Mouse (Mus musculus): ENCODE measurements at regions not wholly inside any gene's neighbourhood (a gene's known extent, or its start where the extent isn't known, plus 50 kb on each side); places are given as distances from the start of the nearest gene placed in this dataset.

- Histone ChIP-seq H3K9ac (ENCODE audit: low read depth, low read length) (no peak overlapping the region), H3K27ac (no peak overlapping the region), H3K4me3 (no peak overlapping the region), H3K79me2 (replicated peaks; ENCODE audit: control insufficient read depth, insufficient read depth, low read length) (no peaks in the 10 kb centered on the region), H3K36me3 (ENCODE audit: control insufficient read depth, insufficient read depth, low read length) (no peaks in the 10 kb centered on the region), H3K27me3 (ENCODE audit: control insufficient read depth, insufficient read depth, low read length) (no peaks in the 10 kb centered on the region), H3K4me1 (ENCODE audit: control insufficient read depth, insufficient read depth, low read length) (no peaks in the 10 kb centered on the region)
- WGBS, result 76% methylated on average over 4 of the region's 4 CpGs
- DNase-seq, result no peak
- no peak for TF ChIP-seq CTCF (IDR thresholded peaks at IDR 0.05)
- TF ChIP-seq POLR2A (IDR thresholded peaks at IDR 0.05; ENCODE audit: insufficient read depth, low read depth, low read length), result no peak
- TF ChIP-seq EP300 (IDR thresholded peaks at IDR 0.05; ENCODE audit: insufficient read depth, low read depth, low read length), result no peak
- intact Hi-C loops (cut with DNase I), result no loop called here
These were observed 95.7 kb downstream of the Fam84a start for GRCm38 (mm10) chr12:14056116-14056515.

- 81% methylated on average over 1 of the region's 1 CpGs for WGBS
- intact Hi-C loops (cut with DNase I), result no loop called here
- H3K27ac ChIP-seq, result no peak overlapping the region
- no peak overlapping the region for H3K4me3 ChIP-seq
- H3K4me1 ChIP-seq (ENCODE audit: control insufficient read depth, insufficient read depth, low read length), result no peaks in the 10 kb centered on the region
- no peak overlapping the region for H3K9ac ChIP-seq (ENCODE audit: low read depth, low read length)
- no peak for DNase-seq
- TF ChIP-seq CTCF (IDR thresholded peaks at IDR 0.05) (no peak), EP300 (IDR thresholded peaks at IDR 0.05; ENCODE audit: insufficient read depth, low read depth, low read length) (no peak), POLR2A (IDR thresholded peaks at IDR 0.05; ENCODE audit: insufficient read depth, low read depth, low read length) (no peak)
- H3K79me2 ChIP-seq (replicated peaks; ENCODE audit: control insufficient read depth, insufficient read depth, low read length), result no peaks in the 10 kb centered on the region
- H3K36me3 ChIP-seq (ENCODE audit: control insufficient read depth, insufficient read depth, low read length), result no peaks in the 10 kb centered on the region
- no peaks in the 10 kb centered on the region for H3K27me3 ChIP-seq (ENCODE audit: control insufficient read depth, insufficient read depth, low read length)
These were observed 119.5 kb downstream of the Fam84a start for GRCm38 (mm10) chr12:14032363-14032762.

GRCm38 (mm10) chr12:14015271-14015670, 136.6 kb downstream of the Fam84a start:
- Histone ChIP-seq H3K36me3 (ENCODE audit: control insufficient read depth, insufficient read depth, low read length) (no peaks in the 10 kb centered on the region), H3K4me1 (ENCODE audit: control insufficient read depth, insufficient read depth, low read length) (no peaks in the 10 kb centered on the region), H3K9ac (ENCODE audit: low read depth, low read length) (no peak overlapping the region), H3K4me3 (no peak overlapping the region), H3K27me3 (ENCODE audit: control insufficient read depth, insufficient read depth, low read length) (no peaks in the 10 kb centered on the region), H3K79me2 (replicated peaks; ENCODE audit: control insufficient read depth, insufficient read depth, low read length) (no peaks in the 10 kb centered on the region), H3K27ac (no peak overlapping the region)
- peak in 1 of 2 experiments; percentile 4 for DNase-seq
- TF ChIP-seq EP300 (IDR thresholded peaks at IDR 0.05; ENCODE audit: insufficient read depth, low read depth, low read length) (no peak), CTCF (IDR thresholded peaks at IDR 0.05) (no peak)
- intact Hi-C loops (cut with DNase I), result no loop called here

GRCm38 (mm10) chr12:14005991-14006390, 145.9 kb downstream of the Fam84a start:
- H3K27ac ChIP-seq, result no peak overlapping the region
- TF ChIP-seq POLR2A (IDR thresholded peaks at IDR 0.05; ENCODE audit: insufficient read depth, low read depth, low read length) (no peak), CTCF (IDR thresholded peaks at IDR 0.05) (no peak), EP300 (IDR thresholded peaks at IDR 0.05; ENCODE audit: insufficient read depth, low read depth, low read length) (no peak)
- 43% methylated on average over 1 of the region's 1 CpGs for WGBS
- H3K4me3 ChIP-seq, result no peak overlapping the region
- no peak overlapping the region for H3K9ac ChIP-seq (ENCODE audit: low read depth, low read length)
- no peaks in the 10 kb centered on the region for H3K4me1 ChIP-seq (ENCODE audit: control insufficient read depth, insufficient read depth, low read length)
- no peak for DNase-seq
- intact Hi-C loops (cut with DNase I), result no loop called here
- no peaks in the 10 kb centered on the region for H3K36me3 ChIP-seq (ENCODE audit: control insufficient read depth, insufficient read depth, low read length)
- H3K27me3 ChIP-seq (ENCODE audit: control insufficient read depth, insufficient read depth, low read length), result no peaks in the 10 kb centered on the region
- no peaks in the 10 kb centered on the region for H3K79me2 ChIP-seq (replicated peaks; ENCODE audit: control insufficient read depth, insufficient read depth, low read length)

DNA sequence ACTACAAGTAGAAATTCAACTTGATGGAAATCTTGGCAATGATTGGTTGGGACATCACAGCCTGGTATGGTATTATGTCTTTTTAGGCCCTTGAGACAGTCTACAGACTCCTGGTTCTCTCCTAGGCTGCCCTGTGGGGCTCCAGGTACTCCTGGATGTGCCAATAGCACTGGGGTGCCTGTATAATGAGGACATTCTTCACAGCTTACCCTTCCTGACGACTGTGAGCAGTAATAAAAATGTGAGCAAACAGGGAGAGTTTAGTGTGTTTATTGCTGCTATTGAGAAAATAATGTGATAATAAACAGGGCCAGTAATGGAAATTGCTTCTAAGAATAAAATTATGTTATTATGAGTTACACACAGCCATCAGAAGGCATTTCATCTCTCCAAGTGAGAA, 150.2 kb downstream of the Fam84a start:
- DNase-seq, result no peak
- Histone ChIP-seq H3K79me2 (replicated peaks; ENCODE audit: control insufficient read depth, insufficient read depth, low read length) (no peaks in the 10 kb centered on the region), H3K36me3 (ENCODE audit: control insufficient read depth, insufficient read depth, low read length) (no peaks in the 10 kb centered on the region), H3K27me3 (ENCODE audit: control insufficient read depth, insufficient read depth, low read length) (no peaks in the 10 kb centered on the region), H3K27ac (no peak overlapping the region), H3K4me3 (no peak overlapping the region), H3K4me1 (ENCODE audit: control insufficient read depth, insufficient read depth, low read length) (no peaks in the 10 kb centered on the region), H3K9ac (ENCODE audit: low read depth, low read length) (no peak overlapping the region)
- intact Hi-C loops (cut with DNase I), result no loop called here
- WGBS, result 56% methylated on average over 1 of the region's 1 CpGs
- TF ChIP-seq CTCF (IDR thresholded peaks at IDR 0.05), result no peak
- no peak for TF ChIP-seq POLR2A (IDR thresholded peaks at IDR 0.05; ENCODE audit: insufficient read depth, low read depth, low read length)
- no peak for TF ChIP-seq EP300 (IDR thresholded peaks at IDR 0.05; ENCODE audit: insufficient read depth, low read depth, low read length)

DNA sequence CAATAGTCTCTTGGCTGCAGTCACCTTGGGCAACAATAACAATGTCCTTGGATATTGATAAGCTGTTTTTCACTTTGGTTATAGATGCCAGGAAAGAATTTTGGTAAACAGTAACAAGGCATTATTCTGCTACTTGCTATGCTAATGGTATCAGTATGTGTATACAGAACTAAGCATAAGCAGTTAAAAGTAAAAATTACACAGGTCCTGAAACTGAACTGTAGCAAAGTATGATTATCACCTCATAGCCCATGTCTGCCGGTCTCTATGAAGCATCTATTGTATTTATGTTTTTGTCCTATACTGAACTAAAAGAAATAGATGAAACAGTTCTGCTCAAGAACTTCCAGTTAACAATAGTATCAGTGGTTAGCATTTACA, 167.5 kb downstream of the Fam84a start:
- no peak overlapping the region for H3K27ac ChIP-seq
- no peaks in the 10 kb centered on the region for H3K4me1 ChIP-seq (ENCODE audit: control insufficient read depth, insufficient read depth, low read length)
- H3K27me3 ChIP-seq (ENCODE audit: control insufficient read depth, insufficient read depth, low read length), result no peaks in the 10 kb centered on the region
- H3K4me3 ChIP-seq, result no peak overlapping the region
- no peak overlapping the region for H3K9ac ChIP-seq (ENCODE audit: low read depth, low read length)
- intact Hi-C loops (cut with DNase I), result no loop called here
- no peaks in the 10 kb centered on the region for H3K79me2 ChIP-seq (replicated peaks; ENCODE audit: control insufficient read depth, insufficient read depth, low read length)
- WGBS, result 84% methylated on average over 1 of the region's 1 CpGs
- TF ChIP-seq POLR2A (IDR thresholded peaks at IDR 0.05; ENCODE audit: insufficient read depth, low read depth, low read length) (no peak), EP300 (IDR thresholded peaks at IDR 0.05; ENCODE audit: insufficient read depth, low read depth, low read length) (no peak), CTCF (IDR thresholded peaks at IDR 0.05) (no peak)
- H3K36me3 ChIP-seq (ENCODE audit: control insufficient read depth, insufficient read depth, low read length), result no peaks in the 10 kb centered on the region
- no peak for DNase-seq

Measured in heart, adult 2 months (tissue).